Mouse (Mus musculus): ENCODE data around the gene Plk2. TPM values are rescaled to one million over a fixed set of nuclear protein-coding genes. Genes with fewer than 3 reads are reported as not detected.

Plk2 gene
- polyA plus RNA-seq, 1 experiment: 97.6 TPM

DNA sequence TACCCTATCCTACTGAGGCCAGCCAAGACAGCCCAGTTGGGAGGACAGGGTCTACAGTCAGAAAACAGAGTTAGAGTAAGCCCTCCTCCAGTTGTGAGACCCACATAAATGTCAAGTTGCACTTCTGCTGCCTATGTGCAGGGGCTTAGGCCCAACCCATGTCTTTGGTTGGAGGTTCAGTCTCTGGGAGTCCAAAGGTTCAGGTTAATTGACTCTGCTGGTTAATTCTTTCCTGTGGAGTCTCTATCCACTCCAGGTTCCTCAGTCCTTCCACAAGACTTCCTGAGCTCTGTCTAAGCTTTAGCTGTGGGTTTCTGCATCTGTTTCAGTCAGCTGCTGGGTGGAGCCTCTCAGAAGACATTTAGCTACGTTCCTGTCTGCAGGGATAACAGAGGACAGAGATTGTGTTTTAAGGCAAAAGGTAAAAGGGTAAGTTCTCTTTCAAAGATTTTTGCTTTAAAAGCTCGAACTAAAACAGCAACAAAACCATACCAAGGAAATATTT lies 37.3 kb downstream of the Plk2 start:
- TF ChIP-seq SRF (IDR thresholded peaks at IDR 0.05; ENCODE audit: control insufficient read depth, insufficient read length, low read depth): no peak
- no peak for TF ChIP-seq MYOG (IDR thresholded peaks at IDR 0.05; ENCODE audit: control insufficient read depth in 1 of 3, insufficient read depth in 1 of 3, insufficient read length in 2 of 3, low read depth in 2 of 3)
- TF ChIP-seq USF1 (IDR thresholded peaks at IDR 0.05; ENCODE audit: low read depth): no peak
- Histone ChIP-seq H3K79me2 (ENCODE audit: control insufficient read depth, insufficient read depth) (no peaks in the 10 kb centered on the region), H3K27me3 (ENCODE audit: control insufficient read depth, insufficient read depth, insufficient read length) (no peaks in the 10 kb centered on the region), H3ac (ENCODE audit: control insufficient read depth, insufficient read length) (no peak overlapping the region), H3K4me2 (ENCODE audit: low read depth) (no peak overlapping the region), H3K4me3 (no peak overlapping the region), H3K36me3 (ENCODE audit: control insufficient read depth, insufficient read depth) (no peaks in the 10 kb centered on the region)

- H3K79me2 ChIP-seq (ENCODE audit: control insufficient read depth, insufficient read depth): no peaks in the 10 kb centered on the region
- H3K4me2 ChIP-seq (ENCODE audit: low read depth): no peak overlapping the region
- no peak overlapping the region for H3K4me3 ChIP-seq
- no peaks in the 10 kb centered on the region for H3K27me3 ChIP-seq (ENCODE audit: control insufficient read depth, insufficient read depth, insufficient read length)
- TF ChIP-seq TCF12 (IDR thresholded peaks at IDR 0.05; ENCODE audit: insufficient read depth, poor library complexity, severe bottlenecking) (no peak), MAX (IDR thresholded peaks at IDR 0.05; ENCODE audit: low read depth) (no peak), SRF (IDR thresholded peaks at IDR 0.05; ENCODE audit: control insufficient read depth, insufficient read length, low read depth) (no peak), MYOG (IDR thresholded peaks at IDR 0.05; ENCODE audit: control insufficient read depth in 1 of 3, insufficient read depth in 1 of 3, insufficient read length in 2 of 3, low read depth in 2 of 3) (no peak), REST (IDR thresholded peaks at IDR 0.05; ENCODE audit: insufficient read depth, insufficient read length) (no peak), USF1 (IDR thresholded peaks at IDR 0.05; ENCODE audit: low read depth) (no peak), POLR2AphosphoS2 (IDR thresholded peaks at IDR 0.05; ENCODE audit: insufficient read length, low read depth) (no peak), MYOD1 (IDR thresholded peaks at IDR 0.05; ENCODE audit: control insufficient read depth in 1 of 3, insufficient read length in 2 of 3, low read depth in 2 of 3) (no peak), TCF3 (IDR thresholded peaks at IDR 0.05; ENCODE audit: insufficient read length, low read depth) (no peak), E2F4 (IDR thresholded peaks at IDR 0.05; ENCODE audit: insufficient read depth) (no peak), POLR2A (IDR thresholded peaks at IDR 0.05; ENCODE audit: insufficient read length, low read depth) (no peak)
- H3ac ChIP-seq (ENCODE audit: control insufficient read depth, insufficient read length): no peak overlapping the region
- no peaks in the 10 kb centered on the region for H3K36me3 ChIP-seq (ENCODE audit: control insufficient read depth, insufficient read depth)
Measured at GRCm38 (mm10) chr13:110432613-110433012, 37.8 kb downstream of the Plk2 start.

DNA sequence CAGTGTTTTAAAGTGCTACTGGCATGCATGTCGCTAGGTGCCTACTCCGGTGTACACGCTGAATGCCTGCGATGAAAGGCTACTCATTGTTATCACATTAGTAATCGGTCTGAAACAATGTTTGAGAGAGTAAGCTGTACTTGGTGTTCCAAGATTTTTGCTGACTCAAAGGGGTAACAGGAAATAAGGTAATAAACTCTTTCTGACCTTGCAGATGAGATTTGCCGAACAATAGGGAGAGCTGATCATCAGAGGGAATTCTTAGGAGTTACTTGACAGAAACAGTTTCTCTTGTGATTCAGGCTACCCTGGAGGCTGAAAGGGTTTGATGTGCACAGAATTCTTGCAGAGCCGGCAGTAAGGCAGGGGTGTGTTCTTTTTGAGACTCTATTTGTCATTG lies 41.8 kb downstream of the Plk2 start:
- no peak overlapping the region for H3ac ChIP-seq (ENCODE audit: control insufficient read depth, insufficient read length)
- H3K79me2 ChIP-seq (ENCODE audit: control insufficient read depth, insufficient read depth): no peaks in the 10 kb centered on the region

DNA sequence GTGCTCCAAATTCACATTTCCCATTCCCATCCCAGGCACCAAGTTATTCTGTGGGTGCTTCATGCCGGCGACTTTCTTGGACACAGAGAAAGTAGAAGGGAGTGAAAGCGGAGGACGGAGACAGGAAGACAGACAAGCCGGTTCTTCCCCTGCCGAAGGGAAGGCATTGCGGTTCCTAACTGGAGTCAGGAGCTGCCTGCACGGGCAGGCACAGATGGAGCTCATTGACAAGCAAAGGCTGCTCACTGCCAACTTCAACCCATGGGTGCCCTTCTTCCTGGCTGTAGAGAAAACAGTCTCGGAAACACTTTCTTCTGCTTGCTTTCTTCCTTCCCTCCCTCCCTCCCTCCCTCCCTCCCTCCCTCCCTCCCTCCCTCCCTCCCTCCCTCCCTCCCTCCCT lies 43.8 kb downstream of the Plk2 start:
- Histone ChIP-seq H3K36me3 (ENCODE audit: control insufficient read depth, insufficient read depth) (no peaks in the 10 kb centered on the region), H3ac (ENCODE audit: control insufficient read depth, insufficient read length) (no peak overlapping the region), H3K79me2 (ENCODE audit: control insufficient read depth, insufficient read depth) (no peaks in the 10 kb centered on the region), H3K4me3 (no peak overlapping the region), H3K27me3 (ENCODE audit: control insufficient read depth, insufficient read depth, insufficient read length) (no peaks in the 10 kb centered on the region), H3K4me2 (ENCODE audit: low read depth) (no peak overlapping the region)
- TF ChIP-seq TCF3 (IDR thresholded peaks at IDR 0.05; ENCODE audit: insufficient read length, low read depth) (no peak), MAX (IDR thresholded peaks at IDR 0.05; ENCODE audit: low read depth) (no peak), SRF (IDR thresholded peaks at IDR 0.05; ENCODE audit: control insufficient read depth, insufficient read length, low read depth) (no peak), MYOG (IDR thresholded peaks at IDR 0.05; ENCODE audit: control insufficient read depth in 1 of 3, insufficient read depth in 1 of 3, insufficient read length in 2 of 3, low read depth in 2 of 3) (no peak), REST (IDR thresholded peaks at IDR 0.05; ENCODE audit: insufficient read depth, insufficient read length) (no peak), CEBPB (IDR thresholded peaks at IDR 0.05; ENCODE audit: insufficient read depth, poor library complexity, severe bottlenecking) (no peak), E2F4 (IDR thresholded peaks at IDR 0.05; ENCODE audit: insufficient read depth) (no peak), POLR2A (IDR thresholded peaks at IDR 0.05; ENCODE audit: insufficient read length, low read depth) (no peak), MYOD1 (IDR thresholded peaks at IDR 0.05; ENCODE audit: control insufficient read depth in 1 of 3, insufficient read length in 2 of 3, low read depth in 2 of 3) (no peak), POLR2AphosphoS2 (IDR thresholded peaks at IDR 0.05; ENCODE audit: insufficient read length, low read depth) (no peak), USF1 (IDR thresholded peaks at IDR 0.05; ENCODE audit: low read depth) (no peak)

More for the DNA sequence above, 41.8 kb downstream of the Plk2 start:
- Histone ChIP-seq H3K4me3 (no peak overlapping the region), H3K27me3 (ENCODE audit: control insufficient read depth, insufficient read depth, insufficient read length) (no peaks in the 10 kb centered on the region), H3K36me3 (ENCODE audit: control insufficient read depth, insufficient read depth) (no peaks in the 10 kb centered on the region), H3K4me2 (ENCODE audit: low read depth) (no peak overlapping the region)
- TF ChIP-seq TCF3 (IDR thresholded peaks at IDR 0.05; ENCODE audit: insufficient read length, low read depth) (no peak), MAX (IDR thresholded peaks at IDR 0.05; ENCODE audit: low read depth) (no peak), SRF (IDR thresholded peaks at IDR 0.05; ENCODE audit: control insufficient read depth, insufficient read length, low read depth) (no peak), POLR2A (IDR thresholded peaks at IDR 0.05; ENCODE audit: insufficient read length, low read depth) (no peak), USF1 (IDR thresholded peaks at IDR 0.05; ENCODE audit: low read depth) (no peak), MYOG (IDR thresholded peaks at IDR 0.05; ENCODE audit: control insufficient read depth in 1 of 3, insufficient read depth in 1 of 3, insufficient read length in 2 of 3, low read depth in 2 of 3) (no peak), E2F4 (IDR thresholded peaks at IDR 0.05; ENCODE audit: insufficient read depth) (no peak), POLR2AphosphoS2 (IDR thresholded peaks at IDR 0.05; ENCODE audit: insufficient read length, low read depth) (no peak), MYOD1 (IDR thresholded peaks at IDR 0.05; ENCODE audit: control insufficient read depth in 1 of 3, insufficient read length in 2 of 3, low read depth in 2 of 3) (no peak), TCF12 (IDR thresholded peaks at IDR 0.05; ENCODE audit: insufficient read depth, poor library complexity, severe bottlenecking) (no peak), CEBPB (IDR thresholded peaks at IDR 0.05; ENCODE audit: insufficient read depth, poor library complexity, severe bottlenecking) (no peak), REST (IDR thresholded peaks at IDR 0.05; ENCODE audit: insufficient read depth, insufficient read length) (no peak)

DNA sequence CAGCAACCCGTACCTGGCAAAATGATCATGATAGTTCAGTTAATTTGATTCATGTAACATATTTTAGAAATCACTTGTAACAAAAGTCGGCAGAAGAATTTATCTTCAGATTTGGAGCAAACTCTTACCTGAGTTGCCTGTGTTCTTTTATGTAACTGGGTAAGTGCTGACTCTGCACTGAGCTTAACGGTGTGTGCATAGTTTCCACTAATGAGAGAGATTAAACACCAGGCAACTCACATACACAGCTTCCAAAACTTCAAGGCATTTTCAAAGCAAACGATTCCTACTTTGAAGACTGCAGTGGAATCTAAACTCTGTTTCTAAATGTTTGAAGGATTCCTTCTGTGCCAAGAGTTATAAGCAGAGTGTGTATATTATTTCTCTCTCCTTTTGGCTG lies 49.5 kb downstream of the Plk2 start:
- Histone ChIP-seq H3ac (ENCODE audit: control insufficient read depth, insufficient read length) (no peak overlapping the region), H3K79me2 (ENCODE audit: control insufficient read depth, insufficient read depth) (no peaks in the 10 kb centered on the region), H3K36me3 (ENCODE audit: control insufficient read depth, insufficient read depth) (no peaks in the 10 kb centered on the region), H3K4me2 (ENCODE audit: low read depth) (no peak overlapping the region), H3K27me3 (ENCODE audit: control insufficient read depth, insufficient read depth, insufficient read length) (no peaks in the 10 kb centered on the region), H3K4me3 (no peak overlapping the region)
- no peak for TF ChIP-seq E2F4 (IDR thresholded peaks at IDR 0.05; ENCODE audit: insufficient read depth)

Data from myocyte (in vitro differentiated cells).